Mouse (Mus musculus) neural tube, embryonic 14.5 days (tissue): ENCODE data around the gene Epas1. TPM values are rescaled to one million over a fixed set of nuclear protein-coding genes. Genes with fewer than 3 reads are reported as not detected.

Source experiments
- ATAC-seq: fragments of 200-750 bp; cut with Nextera tagmentation; 2 replicates; pipeline ENCODE4 v1.8.0; 2017; ENCODE audit warnings: low read depth, mild to moderate bottlenecking, moderate TSS enrichment, moderate library complexity
- H3K27ac ChIP-seq: fragments of 300-500 bp; sonication (generic); 2 replicates; pipeline ENCODE4 v1.5.1; 2014; ENCODE audit warnings: low read depth, mild to moderate bottlenecking, control low read depth, low read length, moderate library complexity, mixed read lengths
- H3K27me3 ChIP-seq: fragments of 300-500 bp; sonication (generic); 2 replicates; pipeline ENCODE4 v1.6.1; 2014; ENCODE audit warnings: low read length; ENCODE audit not compliant: control insufficient read depth, insufficient read depth
- H3K36me3 ChIP-seq: fragments of 300-500 bp; sonication (generic); 2 replicates; pipeline ENCODE4 v1.6.1; 2014; ENCODE audit warnings: low read length, mixed read lengths; ENCODE audit not compliant: control insufficient read depth, insufficient read depth
- H3K4me1 ChIP-seq: fragments of 300-500 bp; sonication (generic); 2 replicates; pipeline ENCODE4 v1.6.1; 2014; ENCODE audit warnings: low read length; ENCODE audit not compliant: control insufficient read depth, insufficient read depth
- H3K4me2 ChIP-seq: fragments of 300-500 bp; sonication (generic); 2 replicates; pipeline ENCODE4 v1.6.1; 2014; ENCODE audit warnings: mild to moderate bottlenecking, low read depth, low read length, control low read depth
- H3K4me3 ChIP-seq: fragments of 300-500 bp; sonication (generic); 2 replicates; pipeline ENCODE4 v1.5.1; 2014; ENCODE audit warnings: low read depth, low read length, control low read depth, mixed read lengths
- H3K9ac ChIP-seq: fragments of 300-500 bp; sonication (generic); replicated peaks from 2 replicates; pipeline ENCODE4 v1.6.1; 2014; ENCODE audit warnings: low read depth, mild to moderate bottlenecking, control low read depth, low read length, mixed read lengths
- H3K9me3 ChIP-seq: fragments of 300-500 bp; sonication (generic); 2 replicates; pipeline ENCODE4 v1.6.1; 2016; ENCODE audit warnings: low read length; ENCODE audit not compliant: control insufficient read depth
- WGBS: fragments of 180-500 bp; shearing (Covaris S2); extraction: QIAGEN DNeasy Blood & Tissue Kit; methylation state at CpG from one replicate; pipeline ENCODE4 v1.1.7; 2014; 5-methylcytosine and 5-hydroxymethylcytosine counted together
- polyA plus RNA-seq: library from polyadenylated mRNA; unstranded; fragments of >200 nt; fragmentation: Nextera tagmentation; extraction: Ambion mirVana; gene quantifications from 2 replicates; pipeline ENCODE4 v1.2.1, GENCODE M21; 2014

The Epas1 gene
- polyA plus RNA-seq, 1 experiment from 2014 or later = 6.6 TPM

DNA sequence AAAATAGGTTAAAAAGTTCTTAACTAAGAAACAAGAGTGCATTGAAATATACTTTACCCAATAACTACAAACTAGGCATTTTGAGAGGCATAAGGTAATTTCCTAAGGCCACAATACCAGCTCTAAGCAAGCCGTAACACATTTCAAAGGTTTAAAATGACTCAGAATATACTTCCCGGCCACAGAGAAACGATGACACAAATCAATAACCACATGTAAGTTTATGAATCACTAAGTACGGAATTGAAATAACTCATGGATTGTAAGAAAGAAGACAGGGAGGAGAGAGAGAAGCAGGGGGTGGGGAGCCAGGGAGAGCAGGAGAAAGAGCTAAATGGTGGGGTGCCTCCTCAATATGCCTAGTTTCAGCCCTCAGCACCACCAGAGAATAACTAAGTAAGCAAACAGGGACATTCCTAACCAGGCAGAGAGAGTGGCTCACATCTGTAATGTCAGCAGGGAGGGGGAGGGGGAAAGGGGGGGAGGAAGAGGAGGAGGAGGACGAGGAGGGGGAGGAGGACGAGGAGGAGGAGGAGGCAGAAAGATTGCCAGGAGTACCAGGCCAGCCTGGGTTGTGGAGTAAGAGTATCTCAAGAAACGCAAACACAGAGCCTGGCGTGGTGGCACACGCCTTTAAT is 97.3 kb downstream of the Epas1 start:
- no peak overlapping the region for H3K4me3 ChIP-seq
- WGBS = 68% methylated on average over 9 of the region's 9 CpGs
- H3K4me1 ChIP-seq = no peaks in the 10 kb centered on the region
- no peaks in the 10 kb centered on the region for H3K36me3 ChIP-seq
- H3K27ac ChIP-seq = no peak overlapping the region
- no peaks in the 10 kb centered on the region for H3K9me3 ChIP-seq
- no peak overlapping the region for H3K4me2 ChIP-seq
- no peaks in the 10 kb centered on the region for H3K27me3 ChIP-seq
- H3K9ac ChIP-seq = no peak overlapping the region
- no peak for ATAC-seq

DNA sequence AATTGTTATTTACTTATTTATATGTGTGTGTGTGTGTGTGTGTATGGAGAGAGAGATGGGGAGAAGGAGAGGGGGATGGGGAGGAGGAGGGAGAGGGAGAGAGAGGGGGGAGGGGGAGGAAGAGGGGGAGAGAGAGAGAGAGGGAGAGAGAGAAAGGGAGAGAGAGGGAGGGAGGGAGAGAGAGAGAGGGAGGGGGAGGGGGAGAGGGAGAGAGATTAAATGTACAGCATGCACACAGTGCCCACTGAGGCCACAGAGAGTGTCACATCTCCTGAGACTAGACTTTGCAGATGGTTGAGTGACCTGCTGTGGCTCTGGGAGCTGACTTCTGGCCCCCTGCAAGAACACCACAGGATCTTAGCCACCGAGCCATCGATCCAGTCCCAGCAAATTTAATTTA is 98.3 kb downstream of the Epas1 start:
- no peak overlapping the region for H3K4me3 ChIP-seq
- H3K4me1 ChIP-seq = no peaks in the 10 kb centered on the region
- H3K36me3 ChIP-seq = no peaks in the 10 kb centered on the region
- no peaks in the 10 kb centered on the region for H3K27me3 ChIP-seq
- no peak overlapping the region for H3K27ac ChIP-seq
- ATAC-seq = no peak
- H3K9ac ChIP-seq = no peak overlapping the region
- 90% methylated on average over 2 of the region's 2 CpGs for WGBS
- H3K4me2 ChIP-seq = no peak overlapping the region
- no peaks in the 10 kb centered on the region for H3K9me3 ChIP-seq

DNA sequence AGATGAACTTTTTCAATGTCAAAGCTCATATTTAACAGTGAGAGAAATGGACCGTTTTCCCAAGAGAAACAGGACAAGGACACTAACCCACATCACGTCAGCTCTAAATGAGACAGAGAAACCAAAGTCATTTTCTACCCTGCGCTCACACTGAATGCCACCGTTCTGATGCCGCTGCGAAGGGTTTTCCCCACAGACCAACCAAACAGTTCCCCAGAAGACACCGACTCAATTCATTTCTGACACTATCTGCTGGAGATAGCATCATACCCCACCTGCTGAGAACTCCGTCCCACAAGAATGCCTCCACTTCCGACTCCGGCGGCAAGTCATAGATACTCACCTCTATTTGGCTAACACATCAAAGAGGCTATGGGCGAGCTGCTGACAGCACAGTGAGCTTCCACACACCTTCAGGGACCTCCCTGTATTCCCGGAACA is 99.1 kb downstream of the Epas1 start:
- no peaks in the 10 kb centered on the region for H3K4me1 ChIP-seq
- no peaks in the 10 kb centered on the region for H3K36me3 ChIP-seq
- H3K9me3 ChIP-seq = no peaks in the 10 kb centered on the region
- H3K9ac ChIP-seq = no peak overlapping the region
- no peak overlapping the region for H3K4me3 ChIP-seq
- no peaks in the 10 kb centered on the region for H3K27me3 ChIP-seq
- no peak overlapping the region for H3K27ac ChIP-seq
- H3K4me2 ChIP-seq = no peak overlapping the region
- ATAC-seq = no peak
- WGBS = 56% methylated on average over 13 of the region's 13 CpGs

DNA sequence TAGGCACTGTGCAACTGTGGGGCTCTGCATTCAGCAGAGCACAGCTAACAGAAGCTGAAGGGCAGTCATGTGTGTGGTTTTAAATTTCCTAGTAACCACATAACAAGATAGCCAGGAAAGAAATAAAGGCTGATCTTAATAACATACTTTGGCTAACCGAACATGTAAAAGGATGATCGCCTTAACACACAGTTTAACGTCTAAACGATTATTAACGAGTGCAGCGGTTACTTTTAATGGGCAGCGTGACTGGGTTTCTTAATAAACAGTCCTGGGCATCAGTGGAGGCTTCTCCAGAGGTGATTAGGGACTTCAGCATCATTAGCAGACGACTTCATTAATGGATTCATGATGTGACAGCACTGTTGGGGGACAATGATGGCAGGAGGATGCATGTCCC is 117.1 kb downstream of the Epas1 start:
- H3K36me3 ChIP-seq = no peaks in the 10 kb centered on the region
- no peak overlapping the region for H3K4me2 ChIP-seq
- WGBS = 57% methylated on average over 8 of the region's 8 CpGs
- no peaks in the 10 kb centered on the region for H3K4me1 ChIP-seq
- no peaks in the 10 kb centered on the region for H3K9me3 ChIP-seq
- no peaks in the 10 kb centered on the region for H3K27me3 ChIP-seq
- no peak overlapping the region for H3K9ac ChIP-seq
- H3K4me3 ChIP-seq = no peak overlapping the region
- no peak for ATAC-seq
- no peak overlapping the region for H3K27ac ChIP-seq

- no peaks in the 10 kb centered on the region for H3K27me3 ChIP-seq
- H3K36me3 ChIP-seq = no peaks in the 10 kb centered on the region
- H3K27ac ChIP-seq = no peak overlapping the region
- WGBS = 78% methylated on average over 6 of the region's 6 CpGs
- H3K4me3 ChIP-seq = no peak overlapping the region
- ATAC-seq = no peak
- no peaks in the 10 kb centered on the region for H3K4me1 ChIP-seq
- H3K9me3 ChIP-seq = no peaks in the 10 kb centered on the region
- no peak overlapping the region for H3K4me2 ChIP-seq
- no peak overlapping the region for H3K9ac ChIP-seq
These were observed 119.1 kb downstream of the Epas1 start for GRCm38 (mm10) chr17:86872643-86873042.

GRCm38 (mm10) chr17:86876940-86877339 is 123.4 kb downstream of the Epas1 start:
- no peak for ATAC-seq
- H3K4me3 ChIP-seq = no peak overlapping the region
- H3K27ac ChIP-seq = no peak overlapping the region
- 0 out of 2 replicates have a peak, but pooled peaks cover 6% of the 10 kb centered on the region for H3K4me1 ChIP-seq
- no peaks in the 10 kb centered on the region for H3K9me3 ChIP-seq
- no peaks in the 10 kb centered on the region for H3K27me3 ChIP-seq
- 91% methylated on average over 9 of the region's 9 CpGs for WGBS
- no peak overlapping the region for H3K4me2 ChIP-seq
- H3K9ac ChIP-seq = no peak overlapping the region
- H3K36me3 ChIP-seq = no peaks in the 10 kb centered on the region

DNA sequence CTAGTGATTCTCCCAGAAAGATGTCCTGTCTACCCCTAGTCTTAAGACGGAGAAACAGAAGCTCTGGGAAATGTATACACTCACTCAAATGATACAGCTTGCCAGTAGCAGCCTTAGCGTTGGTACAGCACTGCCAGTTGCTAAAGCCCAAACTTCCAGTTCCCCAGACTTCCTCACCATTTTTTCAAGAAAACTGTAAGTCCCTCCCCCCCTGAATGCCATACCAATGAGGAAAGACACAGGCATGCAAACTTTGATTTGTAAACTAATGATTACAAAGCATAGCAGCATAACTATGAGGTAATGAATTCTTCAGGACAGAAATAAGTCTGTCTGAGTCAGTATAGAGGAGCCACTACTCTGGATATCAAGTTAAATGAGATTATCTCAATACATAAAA is 124.2 kb downstream of the Epas1 start:
- Histone ChIP-seq H3K36me3 (no peaks in the 10 kb centered on the region), H3K9me3 (no peaks in the 10 kb centered on the region), H3K4me2 (no peak overlapping the region), H3K4me1 (0 out of 2 replicates have a peak, but pooled peaks cover 6% of the 10 kb centered on the region), H3K9ac (no peak overlapping the region), H3K27me3 (no peaks in the 10 kb centered on the region), H3K4me3 (no peak overlapping the region), H3K27ac (no peak overlapping the region)
- ATAC-seq = no peak
- WGBS = 85% methylated on average over 2 of the region's 2 CpGs

DNA sequence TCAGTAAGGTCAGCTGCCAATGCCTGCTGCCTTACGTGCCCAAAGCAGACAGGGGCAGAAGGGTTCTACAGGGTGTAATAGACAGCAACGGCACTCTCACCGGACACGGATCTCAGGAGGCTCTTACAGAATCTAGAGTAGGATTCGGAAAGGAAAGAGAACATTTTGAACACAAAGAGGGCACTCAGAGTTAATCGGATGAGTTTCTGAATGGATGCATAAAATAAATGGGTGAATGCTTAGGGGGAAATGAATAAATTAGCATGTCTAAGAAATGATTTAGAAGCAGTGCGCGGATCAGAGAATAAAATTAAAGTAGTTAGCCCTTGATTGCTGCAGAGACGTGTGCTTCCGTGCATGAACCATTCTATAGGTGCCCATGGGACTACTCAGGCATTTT is 126.6 kb downstream of the Epas1 start:
- ATAC-seq = no peak
- Histone ChIP-seq H3K9me3 (no peaks in the 10 kb centered on the region), H3K4me1 (0 out of 2 replicates have a peak, but pooled peaks cover 6% of the 10 kb centered on the region), H3K9ac (no peak overlapping the region), H3K27ac (no peak overlapping the region), H3K4me2 (no peak overlapping the region), H3K27me3 (no peaks in the 10 kb centered on the region), H3K4me3 (no peak overlapping the region), H3K36me3 (no peaks in the 10 kb centered on the region)
- WGBS = 30% methylated on average over 10 of the region's 10 CpGs

- ATAC-seq = no peak
- WGBS = 82% methylated on average over 4 of the region's 4 CpGs
- H3K36me3 ChIP-seq = no peaks in the 10 kb centered on the region
- H3K27ac ChIP-seq = no peak overlapping the region
- no peaks in the 10 kb centered on the region for H3K27me3 ChIP-seq
- 0 out of 2 replicates have a peak, but pooled peaks cover 6% of the 10 kb centered on the region for H3K4me1 ChIP-seq
- H3K4me2 ChIP-seq = no peak overlapping the region
- no peaks in the 10 kb centered on the region for H3K9me3 ChIP-seq
- no peak overlapping the region for H3K4me3 ChIP-seq
- no peak overlapping the region for H3K9ac ChIP-seq
These were observed 127.1 kb downstream of the Epas1 start for GRCm38 (mm10) chr17:86880461-86881044.
